Mouse (Mus musculus): ENCODE measurements at regions not wholly inside any gene's neighbourhood (a gene's known extent, or its start where the extent isn't known, plus 50 kb on each side); places are given as distances from the start of the nearest gene placed in this dataset.
A peak's percentile ranks its signal among the peaks of the same experiment; 100 is the strongest.

- H3K36me3 ChIP-seq, result no peaks in the 10 kb centered on the region
- H3K27me3 ChIP-seq, result no peaks in the 10 kb centered on the region
- H3K27ac ChIP-seq, result no peak overlapping the region
- no peak overlapping the region for H3K4me3 ChIP-seq
- no peaks in the 10 kb centered on the region for H3K9me3 ChIP-seq
- no peak for ATAC-seq (ENCODE audit: low FRiP score, low read depth)
- no peak overlapping the region for H3K4me2 ChIP-seq (replicated peaks)
- no peak overlapping the region for H3K9ac ChIP-seq
- WGBS, result 84% methylated on average over 2 of the region's 2 CpGs
- H3K4me1 ChIP-seq, result no peaks in the 10 kb centered on the region
Measured at GRCm38 (mm10) chr1:158126272-158126671, 229.9 kb downstream of the Brinp2 start.

- H3K4me2 ChIP-seq (replicated peaks), result no peak overlapping the region
Measured at GRCm38 (mm10) chr1:158129243-158129770, 226.8 kb downstream of the Brinp2 start.

GRCm38 (mm10) chr1:158147525-158147924 is 208.6 kb downstream of the Brinp2 start:
- no peak for ATAC-seq (ENCODE audit: low FRiP score, low read depth)
- Histone ChIP-seq H3K4me2 (replicated peaks) (no peak overlapping the region), H3K27ac (no peak overlapping the region), H3K4me1 (peaks cover 9% of the 10 kb centered on the region; the same call in 1 of the 2 replicates), H3K27me3 (no peaks in the 10 kb centered on the region), H3K36me3 (no peaks in the 10 kb centered on the region), H3K9ac (no peak overlapping the region), H3K9me3 (no peaks in the 10 kb centered on the region), H3K4me3 (no peak overlapping the region)
- 21% methylated on average over 3 of the region's 3 CpGs for WGBS

More at GRCm38 (mm10) chr1:158129243-158129770, 226.8 kb downstream of the Brinp2 start:
- no peaks in the 10 kb centered on the region for H3K9me3 ChIP-seq
- ATAC-seq (ENCODE audit: low FRiP score, low read depth), result no peak
- H3K27ac ChIP-seq, result no peak overlapping the region
- no peaks in the 10 kb centered on the region for H3K4me1 ChIP-seq
- H3K4me3 ChIP-seq, result no peak overlapping the region
- H3K9ac ChIP-seq, result no peak overlapping the region
- H3K27me3 ChIP-seq, result no peaks in the 10 kb centered on the region
- WGBS, result 94% methylated on average over 3 of the region's 3 CpGs
- no peaks in the 10 kb centered on the region for H3K36me3 ChIP-seq

GRCm38 (mm10) chr1:158148035-158148434 is 208.1 kb downstream of the Brinp2 start:
- no peak overlapping the region for H3K4me2 ChIP-seq (replicated peaks)
- no peak overlapping the region for H3K9ac ChIP-seq
- no peaks in the 10 kb centered on the region for H3K9me3 ChIP-seq
- H3K36me3 ChIP-seq, result no peaks in the 10 kb centered on the region
- no peaks in the 10 kb centered on the region for H3K27me3 ChIP-seq
- WGBS, result 59% methylated on average over 5 of the region's 5 CpGs
- peaks cover 9% of the 10 kb centered on the region; the same call in 1 of the 2 replicates for H3K4me1 ChIP-seq
- ATAC-seq (ENCODE audit: low FRiP score, low read depth), result no peak
- H3K4me3 ChIP-seq, result no peak overlapping the region
- H3K27ac ChIP-seq, result no peak overlapping the region

GRCm38 (mm10) chr1:158161111-158161510 is 195.0 kb downstream of the Brinp2 start:
- no peak overlapping the region for H3K9ac ChIP-seq
- no peaks in the 10 kb centered on the region for H3K27me3 ChIP-seq
- no peak overlapping the region for H3K4me3 ChIP-seq
- H3K9me3 ChIP-seq, result no peaks in the 10 kb centered on the region
- H3K4me1 ChIP-seq, result no peaks in the 10 kb centered on the region
- H3K36me3 ChIP-seq, result no peaks in the 10 kb centered on the region
- no peak overlapping the region for H3K27ac ChIP-seq
- ATAC-seq (ENCODE audit: low FRiP score, low read depth), result no peak
- no peak overlapping the region for H3K4me2 ChIP-seq (replicated peaks)
- 60% methylated on average over 2 of the region's 2 CpGs for WGBS

GRCm38 (mm10) chr1:158161533-158161932 is 194.6 kb downstream of the Brinp2 start:
- Histone ChIP-seq H3K9me3 (peaks cover 2% of the 10 kb centered on the region; the same call in 1 of the 2 replicates), H3K4me3 (no peak overlapping the region), H3K4me1 (no peaks in the 10 kb centered on the region), H3K9ac (no peak overlapping the region), H3K36me3 (no peaks in the 10 kb centered on the region), H3K4me2 (replicated peaks) (no peak overlapping the region), H3K27me3 (no peaks in the 10 kb centered on the region), H3K27ac (no peak overlapping the region)
- ATAC-seq (ENCODE audit: low FRiP score, low read depth), result no peak
- WGBS, result 54% methylated on average over 6 of the region's 6 CpGs

GRCm38 (mm10) chr1:158163411-158163810 is 192.7 kb downstream of the Brinp2 start:
- ATAC-seq (ENCODE audit: low FRiP score, low read depth), result no peak
- no peaks in the 10 kb centered on the region for H3K4me1 ChIP-seq
- H3K9ac ChIP-seq, result no peak overlapping the region
- no peak overlapping the region for H3K4me3 ChIP-seq
- H3K36me3 ChIP-seq, result no peaks in the 10 kb centered on the region
- H3K9me3 ChIP-seq, result peaks cover 4% of the 10 kb centered on the region; the same call in 1 of the 2 replicates
- no peaks in the 10 kb centered on the region for H3K27me3 ChIP-seq
- no peak overlapping the region for H3K27ac ChIP-seq
- no peak overlapping the region for H3K4me2 ChIP-seq (replicated peaks)

GRCm38 (mm10) chr1:158170006-158170405 is 186.1 kb downstream of the Brinp2 start:
- H3K27ac ChIP-seq, result no peak overlapping the region

GRCm38 (mm10) chr1:158180095-158180494 is 176.0 kb downstream of the Brinp2 start:
- Histone ChIP-seq H3K27ac (no peak overlapping the region), H3K36me3 (no peaks in the 10 kb centered on the region), H3K9me3 (no peaks in the 10 kb centered on the region), H3K4me3 (no peak overlapping the region), H3K4me1 (no peaks in the 10 kb centered on the region), H3K4me2 (replicated peaks) (no peak overlapping the region), H3K27me3 (no peaks in the 10 kb centered on the region), H3K9ac (no peak overlapping the region)
- 59% methylated on average over 4 of the region's 4 CpGs for WGBS
- ATAC-seq (ENCODE audit: low FRiP score, low read depth), result no peak

More at GRCm38 (mm10) chr1:158170006-158170405, 186.1 kb downstream of the Brinp2 start:
- H3K27me3 ChIP-seq, result no peaks in the 10 kb centered on the region
- H3K9me3 ChIP-seq, result peaks cover 4% of the 10 kb centered on the region; the same call in 1 of the 2 replicates
- H3K4me3 ChIP-seq, result no peak overlapping the region
- ATAC-seq (ENCODE audit: low FRiP score, low read depth), result no peak
- H3K9ac ChIP-seq, result no peak overlapping the region
- no peaks in the 10 kb centered on the region for H3K36me3 ChIP-seq
- H3K4me1 ChIP-seq, result no peaks in the 10 kb centered on the region
- no peak overlapping the region for H3K4me2 ChIP-seq (replicated peaks)
- WGBS, result 68% methylated on average over 3 of the region's 3 CpGs

GRCm38 (mm10) chr1:158181296-158181695 is 174.8 kb downstream of the Brinp2 start:
- no peaks in the 10 kb centered on the region for H3K9me3 ChIP-seq
- H3K4me2 ChIP-seq (replicated peaks), result no peak overlapping the region
- no peak overlapping the region for H3K4me3 ChIP-seq
- whole genome bisulfite sequencing, result 79% methylated on average over 1 of the region's 1 CpGs
- H3K9ac ChIP-seq, result no peak overlapping the region
- H3K27ac ChIP-seq, result no peak overlapping the region
- no peaks in the 10 kb centered on the region for H3K27me3 ChIP-seq
- H3K36me3 ChIP-seq, result no peaks in the 10 kb centered on the region
- no peaks in the 10 kb centered on the region for H3K4me1 ChIP-seq
- ATAC-seq (ENCODE audit: low FRiP score, low read depth), result no peak

GRCm38 (mm10) chr1:158187651-158188050 is 168.5 kb downstream of the Brinp2 start:
- H3K4me2 ChIP-seq (replicated peaks), result no peak overlapping the region
- H3K4me1 ChIP-seq, result 0 out of 2 replicates have a peak, but pooled peaks cover 2% of the 10 kb centered on the region
- 56% methylated on average over 8 of the region's 8 CpGs for WGBS
- no peak overlapping the region for H3K27ac ChIP-seq
- H3K9ac ChIP-seq, result no peak overlapping the region
- H3K9me3 ChIP-seq, result no peaks in the 10 kb centered on the region
- 0 out of 2 replicates have a peak, but pooled peaks cover 3% of the 10 kb centered on the region for H3K27me3 ChIP-seq
- ATAC-seq (ENCODE audit: low FRiP score, low read depth), result no peak
- no peak overlapping the region for H3K4me3 ChIP-seq
- no peaks in the 10 kb centered on the region for H3K36me3 ChIP-seq

GRCm38 (mm10) chr1:158192841-158193551 is 163.1 kb downstream of the Brinp2 start:
- Histone ChIP-seq H3K27ac (no peak overlapping the region), H3K4me2 (replicated peaks) (no peak overlapping the region), H3K9ac (no peak overlapping the region), H3K4me1 (peaks cover 19% of the 10 kb centered on the region), H3K36me3 (no peaks in the 10 kb centered on the region), H3K9me3 (no peaks in the 10 kb centered on the region), H3K4me3 (no peak overlapping the region), H3K27me3 (0 out of 2 replicates have a peak, but pooled peaks cover 3% of the 10 kb centered on the region)
- peak; percentile 65; the same call in 1 of the 2 replicates for ATAC-seq (ENCODE audit: low FRiP score, low read depth)
- WGBS, result 37% methylated on average over 12 of the region's 12 CpGs
